Mouse (Mus musculus) gastrocnemius, adult 18-20 months (tissue): ENCODE measurements at regions not wholly inside any gene's neighbourhood (a gene's known extent, or its start where the extent isn't known, plus 50 kb on each side); places are given as distances from the start of the nearest gene placed in this dataset.
"Not testable (repeated sequence)": the region's sequence is repeated elsewhere in the genome, so short reads cannot be mapped to it uniquely, and the experiment has no call there.

Source experiments
- DNase-seq: peaks from one replicate; pipeline ENCODE4 v3.0.0; 2021; ENCODE audit warnings: low spot score

GRCm38 (mm10) chr5:133937967-133938918, 161.3 kb upstream of the Castor2 start:
- no peak for DNase-seq

- DNase-seq, result no peak
Observed at GRCm38 (mm10) chr5:133935451-133935850, 164.1 kb upstream of the Castor2 start.

GRCm38 (mm10) chr5:133935006-133935405, 164.5 kb upstream of the Castor2 start:
- DNase-seq, result no peak

- DNase-seq, result no peak
Observed at GRCm38 (mm10) chr5:133930101-133930500, 169.4 kb upstream of the Castor2 start.

GRCm38 (mm10) chr5:133927054-133927453, 172.5 kb upstream of the Castor2 start:
- no peak for DNase-seq

- DNase-seq, result no peak
Observed at GRCm38 (mm10) chr5:133925184-133925900, 174.2 kb upstream of the Castor2 start.

- no peak for DNase-seq
Observed at GRCm38 (mm10) chr5:133922181-133922580, 177.3 kb upstream of the Castor2 start.

- DNase-seq, result no peak
Observed at GRCm38 (mm10) chr5:133915734-133916550, 183.6 kb upstream of the Castor2 start.

- DNase-seq, result no peak
Observed at GRCm38 (mm10) chr5:133907442-133907841, 192.1 kb upstream of the Castor2 start.

- peak; percentile 8 for DNase-seq
Observed at GRCm38 (mm10) chr5:133898025-133898598, 201.4 kb upstream of the Castor2 start.

- no peak for DNase-seq
Observed at GRCm38 (mm10) chr5:133890728-133891127, 208.8 kb upstream of the Castor2 start.

GRCm38 (mm10) chr5:133889841-133890240, 209.7 kb upstream of the Castor2 start:
- DNase-seq, result no peak

GRCm38 (mm10) chr5:133885507-133885906, 214.0 kb upstream of the Castor2 start:
- no peak for DNase-seq

GRCm38 (mm10) chr5:133885016-133885415, 214.5 kb upstream of the Castor2 start:
- peak; percentile 11 for DNase-seq

GRCm38 (mm10) chr5:133884593-133884992, 214.9 kb upstream of the Castor2 start:
- no peak for DNase-seq

- no peak for DNase-seq
Observed at GRCm38 (mm10) chr5:133844483-133844882, 255.0 kb upstream of the Castor2 start.

GRCm38 (mm10) chr5:133842059-133842706, 257.3 kb upstream of the Castor2 start:
- DNase-seq, result not testable (repeated sequence)

- no peak for DNase-seq
Observed at GRCm38 (mm10) chr5:133838286-133838685, 261.2 kb upstream of the Castor2 start.

GRCm38 (mm10) chr5:133833217-133833616, 266.3 kb upstream of the Castor2 start:
- DNase-seq, result no peak

GRCm38 (mm10) chr5:133828226-133828625, 271.3 kb upstream of the Castor2 start:
- DNase-seq, result no peak

- DNase-seq, result no peak
Observed at GRCm38 (mm10) chr5:133823871-133824270, 275.6 kb upstream of the Castor2 start.
